Mouse (Mus musculus) olfactory bulb, adult 2 months (tissue): Measurements from ENCODE around the gene Brca1.

Experiments used
- CTCF ChIP-seq: fragments of 200-500 bp; IDR thresholded peaks from 2 replicates; pipeline ENCODE4 v1.5.1; 2012; ENCODE audit warnings: low read depth, mild to moderate bottlenecking, low read length, moderate library complexity; ENCODE audit not compliant: insufficient read depth
- POLR2A ChIP-seq: fragments of 200-500 bp; IDR thresholded peaks from 2 replicates; pipeline ENCODE4 v1.6.1; 2012; ENCODE audit warnings: mild to moderate bottlenecking, low read depth, low read length, moderate library complexity; ENCODE audit not compliant: insufficient read depth

- TF ChIP-seq CTCF (no peak), POLR2A (peak; percentile 28; the same call in 1 of the 2 replicates)
Measured at GRCm38 (mm10) chr11:101465869-101466551, 85.7 kb downstream of the Brca1 start, which contains the start of gene Vat1.
